Mouse (Mus musculus): Measurements from ENCODE around the gene Mt3. TPM values are rescaled to one million over a fixed set of nuclear protein-coding genes. Genes with fewer than 3 reads are reported as not detected.

Gene Mt3
- polyA plus RNA-seq, 1 experiment from 2014 or later: 0.95 TPM

Other genes with a start within 250 kb of the Mt3 start
- gene Amfr, start 139.8 kb upstream of the Mt3 start, polyA plus RNA-seq (2014; fragmentation: Nextera tagmentation; extraction: Ambion mirVana): 72.4 and 79.8 TPM in 2 replicates
- 156 and 158 TPM in 2 replicates for gene Nudt21, start 115.6 kb upstream of the Mt3 start, polyA plus RNA-seq (2014; fragmentation: Nextera tagmentation; extraction: Ambion mirVana)
- gene Ogfod1, start 115.4 kb upstream of the Mt3 start, polyA plus RNA-seq (2014; fragmentation: Nextera tagmentation; extraction: Ambion mirVana): 12.2 and 13.2 TPM in 2 replicates
- gene Bbs2, start 53.7 kb upstream of the Mt3 start, polyA plus RNA-seq (2014; fragmentation: Nextera tagmentation; extraction: Ambion mirVana): 8.7 and 9.5 TPM in 2 replicates
- gene Mt4, start 15.4 kb upstream of the Mt3 start, polyA plus RNA-seq (2014; fragmentation: Nextera tagmentation; extraction: Ambion mirVana): not detected in 2 replicates
- 785 and 795 TPM in 2 replicates for gene Mt2, start 20.1 kb downstream of the Mt3 start, polyA plus RNA-seq (2014; fragmentation: Nextera tagmentation; extraction: Ambion mirVana)
- gene Mt1, start 26.5 kb downstream of the Mt3 start, polyA plus RNA-seq (2014; fragmentation: Nextera tagmentation; extraction: Ambion mirVana): 2,440 and 2,461 TPM in 2 replicates
- 106 and 124 TPM in 2 replicates for gene Nup93, start 62.0 kb downstream of the Mt3 start, polyA plus RNA-seq (2014; fragmentation: Nextera tagmentation; extraction: Ambion mirVana)
- not detected in 2 replicates for gene Slc12a3, start 176.6 kb downstream of the Mt3 start, polyA plus RNA-seq (2014; fragmentation: Nextera tagmentation; extraction: Ambion mirVana)
- gene Herpud1, start 233.8 kb downstream of the Mt3 start, polyA plus RNA-seq (2014; fragmentation: Nextera tagmentation; extraction: Ambion mirVana): 110 and 115 TPM in 2 replicates

All from liver, embryonic 11.5 days (tissue).